Mouse (Mus musculus): ENCODE data around the gene S100a14.

Gene S100a14

GRCm38 (mm10) chr3:90526580-90526979, at the start of gene S100a14:
Gene S100a14, plus strand, starts transcription at chr3:90526856.
- DNase-seq = no peak

- no peak for DNase-seq
Observed at GRCm38 (mm10) chr3:90486998-90487397, 39.7 kb upstream of the S100a14 start.

- DNase-seq = no peak
Observed at GRCm38 (mm10) chr3:90488576-90488975, 38.1 kb upstream of the S100a14 start.

GRCm38 (mm10) chr3:90490696-90491256, 35.9 kb upstream of the S100a14 start, which contains the start of gene Snapin:
Gene Snapin, minus strand, starts transcription at chr3:90491033.
- peak; percentile 96 for DNase-seq

GRCm38 (mm10) chr3:90491350-90491749, 35.3 kb upstream of the S100a14 start:
- DNase-seq = peak; percentile 48

GRCm38 (mm10) chr3:90493831-90494540, 32.7 kb upstream of the S100a14 start:
- DNase-seq = no peak

DNA sequence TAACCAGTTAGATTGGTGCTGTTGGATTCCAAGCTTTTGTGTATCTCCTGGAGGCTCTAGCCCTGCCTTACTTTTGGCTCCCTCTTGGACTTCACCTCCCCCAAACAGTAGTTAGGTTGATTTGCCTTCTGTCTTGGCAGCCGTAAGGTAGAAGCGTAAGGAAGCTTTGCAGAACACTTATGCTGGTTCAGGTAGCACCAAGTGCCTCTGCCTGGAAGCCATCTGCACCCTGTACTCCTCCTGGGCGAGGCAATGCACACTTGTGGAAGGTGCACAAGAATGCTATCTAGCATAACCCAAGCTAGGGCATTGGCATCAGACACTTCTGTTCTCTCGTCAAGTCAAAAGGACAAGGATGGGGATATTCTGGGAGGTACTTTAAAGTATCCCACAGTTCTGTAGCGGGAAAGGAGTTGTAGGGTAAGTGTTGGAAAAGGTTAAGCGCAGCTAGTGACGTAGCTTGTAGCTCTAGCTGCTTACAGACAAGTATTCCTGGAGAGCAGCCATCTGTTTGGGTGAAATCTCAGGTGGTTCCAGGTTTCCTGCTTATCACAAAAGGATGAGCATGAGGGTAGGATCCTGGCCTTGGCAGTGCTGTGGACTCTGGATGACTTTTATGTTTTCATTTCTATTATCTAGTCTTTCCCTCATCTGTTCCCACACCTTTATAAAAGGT, 30.7 kb upstream of the S100a14 start:
- DNase-seq = no peak

DNA sequence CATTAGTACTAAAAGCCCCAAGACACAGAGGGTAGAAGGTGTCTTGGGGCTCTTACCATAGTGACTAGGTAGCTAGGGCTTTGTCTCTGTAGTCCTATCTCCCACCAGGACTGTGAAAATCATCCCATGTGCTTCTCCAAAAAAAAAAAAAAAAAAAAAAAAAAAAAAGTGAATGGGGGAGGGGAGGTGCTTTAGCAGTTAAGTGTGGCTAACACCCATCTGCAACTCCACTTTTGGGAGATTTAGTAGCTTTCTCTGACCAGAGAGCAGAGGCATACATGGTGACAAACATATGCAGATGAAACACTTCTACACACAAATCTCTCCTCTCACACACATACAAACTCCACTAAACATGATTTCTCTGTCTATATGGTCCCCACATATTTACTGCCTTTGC, 29.1 kb upstream of the S100a14 start:
- no peak for DNase-seq

GRCm38 (mm10) chr3:90503444-90503843, 23.2 kb upstream of the S100a14 start:
- no peak for DNase-seq

DNA sequence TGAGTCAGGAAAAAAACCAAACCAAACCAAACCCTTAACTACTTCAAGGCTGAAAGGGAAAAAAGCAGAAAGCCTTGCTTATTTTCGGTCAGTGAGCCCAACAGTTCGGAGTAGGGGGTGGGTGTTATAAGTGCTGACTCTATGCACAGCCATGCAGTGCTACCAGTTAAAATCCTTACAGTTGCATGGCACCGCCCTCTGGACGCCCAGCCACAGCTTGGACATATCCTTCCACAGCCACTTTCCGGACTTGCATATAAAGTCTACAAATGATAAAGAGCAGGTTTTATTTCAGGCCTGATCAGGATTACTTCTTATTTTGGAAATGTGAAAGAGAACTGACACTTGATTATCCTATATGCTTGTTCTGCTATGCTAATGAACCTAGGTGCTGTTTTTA, 21.4 kb upstream of the S100a14 start:
- no peak for DNase-seq

DNA sequence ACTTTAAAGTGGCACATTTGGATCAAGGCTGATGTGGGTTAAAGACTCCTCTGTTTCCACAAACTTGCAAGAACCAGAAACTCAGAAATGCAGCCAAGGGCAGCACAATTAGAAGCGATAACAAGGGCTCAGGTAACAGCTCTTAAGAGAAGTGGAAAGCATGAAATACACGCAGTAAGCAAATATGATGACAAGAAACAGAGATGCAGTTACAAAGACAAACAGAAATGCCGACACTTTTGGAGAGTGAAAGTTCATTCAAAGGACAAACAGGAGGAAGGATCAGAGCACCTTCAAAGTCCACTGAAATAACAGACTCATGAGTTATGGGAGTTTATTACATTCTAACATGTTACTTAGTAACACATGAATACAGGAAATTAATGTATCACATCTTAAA, 20.3 kb upstream of the S100a14 start:
- no peak for DNase-seq

GRCm38 (mm10) chr3:90508287-90508949, 18.2 kb upstream of the S100a14 start:
- DNase-seq = no peak

- peak; percentile 98 for DNase-seq
Observed at GRCm38 (mm10) chr3:90508950-90509746, 17.5 kb upstream of the S100a14 start, which contains the start of gene Chtop. Gene Chtop, minus strand, starts transcription at chr3:90509498.

- DNase-seq = no peak
Observed at GRCm38 (mm10) chr3:90509747-90510123, 16.9 kb upstream of the S100a14 start.

DNA sequence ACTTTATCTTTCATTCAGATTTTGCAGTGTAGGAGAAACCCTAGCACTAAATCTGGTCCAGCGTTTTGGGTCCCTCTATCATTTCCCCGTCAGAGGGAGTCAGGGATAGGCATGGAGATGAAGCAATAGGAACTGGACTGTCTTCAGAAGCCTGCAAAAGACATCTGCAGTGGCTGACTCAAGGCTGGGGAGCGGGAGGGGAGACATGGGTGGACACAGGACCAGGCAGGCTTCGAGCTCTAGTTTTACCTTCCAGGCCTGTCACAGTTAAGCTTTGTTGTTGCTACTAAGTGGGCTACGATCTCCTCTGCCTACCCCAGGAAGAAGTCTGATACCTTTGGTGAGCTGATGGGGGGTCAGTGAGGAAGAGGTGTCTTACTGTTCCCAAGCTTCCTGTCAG, 14.4 kb upstream of the S100a14 start:
- no peak for DNase-seq

- no peak for DNase-seq
Observed at GRCm38 (mm10) chr3:90512948-90513642, 13.6 kb upstream of the S100a14 start.

GRCm38 (mm10) chr3:90513796-90514590, 12.7 kb upstream of the S100a14 start, which contains the start of the genes S100a1 and S100a13:
Gene S100a1, minus strand, starts transcription at chr3:90514392.
Gene S100a13, plus strand, starts transcription at chr3:90514435.
- peak; percentile 58 for DNase-seq

DNA sequence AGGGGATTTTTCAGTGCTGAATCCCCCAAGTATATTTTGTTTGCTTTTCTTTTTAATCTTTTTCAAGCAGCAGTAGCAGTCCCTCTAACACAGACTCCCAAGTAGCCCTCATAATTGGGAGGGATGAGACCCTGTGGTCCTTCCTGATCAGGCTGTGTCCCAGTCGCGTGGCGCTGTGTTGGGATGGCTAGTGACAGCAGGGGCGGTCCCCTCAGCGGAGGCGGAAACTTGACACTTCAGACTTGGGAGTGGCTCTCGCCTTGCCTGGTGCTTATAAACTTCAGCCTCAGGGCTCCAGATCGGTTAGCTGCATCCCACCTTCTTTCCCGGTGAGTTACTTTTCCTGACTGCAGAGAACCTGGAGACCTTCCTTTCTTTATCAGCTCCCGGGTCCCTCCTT, 12.0 kb upstream of the S100a14 start:
- peak; percentile 52 for DNase-seq

DNA sequence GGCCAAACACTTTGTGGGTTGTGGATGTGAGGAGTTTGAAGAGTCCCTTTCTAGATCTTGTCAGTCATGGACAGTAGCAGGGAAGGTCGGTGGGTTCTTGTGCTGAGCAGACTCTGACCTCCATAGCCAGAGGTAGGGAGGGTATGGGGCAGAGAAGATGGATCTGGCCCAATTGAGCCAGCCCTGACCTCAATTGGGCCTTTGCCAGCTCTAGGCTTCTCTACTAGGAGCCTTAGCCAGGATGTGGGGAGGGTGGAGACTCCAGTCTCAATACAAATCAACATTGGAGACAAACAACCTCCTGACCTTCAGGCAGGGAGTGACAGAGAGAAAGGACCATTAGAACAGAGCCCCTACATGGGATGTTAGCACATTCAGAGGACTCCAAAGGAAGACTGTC, 11.4 kb upstream of the S100a14 start:
- no peak for DNase-seq

DNA sequence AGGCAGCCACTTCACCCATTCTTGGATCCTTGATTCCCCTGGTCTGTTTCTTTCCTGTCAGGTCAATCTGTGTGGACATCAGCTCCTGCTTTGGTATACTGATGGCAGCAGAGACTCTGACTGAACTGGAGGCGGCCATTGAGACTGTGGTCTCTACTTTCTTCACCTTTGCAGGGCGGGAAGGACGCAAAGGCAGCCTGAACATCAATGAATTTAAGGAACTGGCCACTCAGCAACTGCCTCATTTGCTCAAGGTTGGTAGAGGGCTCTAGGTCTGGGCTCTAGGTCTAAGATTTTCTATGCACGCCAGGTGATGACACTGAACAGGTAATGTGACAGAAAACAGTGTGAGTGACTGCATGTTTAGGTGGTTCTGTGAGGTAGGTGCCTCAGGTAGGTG, 10.9 kb upstream of the S100a14 start:
- DNase-seq = no peak

GRCm38 (mm10) chr3:90517711-90518110, 8.9 kb upstream of the S100a14 start:
- DNase-seq = no peak
